Mouse (Mus musculus) olfactory bulb, adult 2 months (tissue): ENCODE measurements around the gene Naif1.

Source experiments
- CTCF ChIP-seq: fragments of 200-500 bp; IDR thresholded peaks from 2 replicates; pipeline ENCODE4 v1.5.1; 2012; ENCODE audit warnings: low read depth, mild to moderate bottlenecking, low read length, moderate library complexity; ENCODE audit not compliant: insufficient read depth
- POLR2A ChIP-seq: fragments of 200-500 bp; IDR thresholded peaks from 2 replicates; pipeline ENCODE4 v1.6.1; 2012; ENCODE audit warnings: mild to moderate bottlenecking, low read depth, low read length, moderate library complexity; ENCODE audit not compliant: insufficient read depth

DNA sequence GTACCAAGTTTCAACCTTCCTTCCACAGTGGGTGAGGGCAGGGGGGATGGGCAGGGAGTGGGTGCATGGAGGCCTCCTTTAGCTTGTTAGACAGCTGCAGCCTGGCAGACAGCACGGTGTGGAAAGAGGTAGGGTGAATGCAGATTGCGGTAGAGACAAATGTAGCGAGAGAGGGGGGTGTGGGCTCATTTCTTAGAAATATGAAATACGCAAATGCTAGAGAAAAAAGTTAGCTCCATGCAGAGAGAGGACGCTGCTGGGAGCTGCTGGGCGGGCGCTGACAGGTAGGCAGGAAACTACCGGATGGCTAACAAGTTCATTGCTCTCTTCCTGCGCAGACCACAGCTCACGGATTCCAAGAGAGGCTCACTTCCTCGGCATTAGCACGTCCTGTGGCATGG is 43.0 kb downstream of the Naif1 start:
- no peak for TF ChIP-seq CTCF
- TF ChIP-seq POLR2A = no peak
